Mouse (Mus musculus): Measurements from ENCODE around the gene Gm1553. TPM values are rescaled to one million over a fixed set of nuclear protein-coding genes. Genes with fewer than 3 reads are reported as not detected.

Gene Gm1553
- polyA plus RNA-seq (2012; rRNA removed), result not detected in 2 replicates

DNA sequence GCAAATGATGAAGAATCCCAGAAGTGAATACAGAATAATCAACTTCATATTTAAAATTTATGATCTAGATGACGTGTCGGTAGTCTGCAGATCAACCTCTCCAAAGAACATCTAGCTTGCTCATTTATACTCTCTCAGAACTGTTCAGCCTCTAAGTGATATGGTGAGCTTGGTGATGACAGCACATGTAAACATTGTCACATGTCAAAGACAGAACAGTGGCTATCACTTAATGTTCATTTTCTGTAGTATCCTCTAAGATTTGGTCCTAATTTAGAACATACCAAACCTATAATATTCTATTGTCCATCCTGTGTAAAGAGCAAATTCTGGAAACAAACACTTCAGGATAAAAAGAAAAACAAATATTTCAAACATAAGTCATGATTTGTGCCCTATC, at the start of gene Gm1553:
Gene Gm1553, minus strand, starts transcription at position 101 of the 400 bp plus-strand sequence.
- H3K4me1 ChIP-seq (ENCODE audit: control insufficient read depth, insufficient read depth, low read length), result no peaks in the 10 kb centered on the region
- H3K27ac ChIP-seq (ENCODE audit: insufficient read depth, low read length), result no peak within 1 kb of the TSS
- no peak within 1 kb of the TSS for H3K4me3 ChIP-seq (replicated peaks; ENCODE audit: insufficient read depth, low read depth, low read length)
- H3K27me3 ChIP-seq (ENCODE audit: control insufficient read depth, insufficient read depth, low read length), result no peaks in the 10 kb centered on the region
- 89% methylated on average over 2 of the region's 2 CpGs for WGBS
- DNase-seq, result no peak
- no peak for TF ChIP-seq CTCF (IDR thresholded peaks at IDR 0.05; ENCODE audit: borderline replicate concordance, insufficient read depth, low read depth, low read length)
- TF ChIP-seq POLR2A (IDR thresholded peaks at IDR 0.05; ENCODE audit: borderline replicate concordance, insufficient read depth, low read length), result no peak

Other genes starting within 250 kb of the Gm1553 start
- gene 4932415D10Rik, start 176.0 kb downstream of the Gm1553 start, polyA plus RNA-seq (2012; rRNA removed), result not detected in 2 replicates
- gene Gm4924, start 138.4 kb downstream of the Gm1553 start, polyA plus RNA-seq (2012; rRNA removed), result 5.4 and 7.4 TPM in 2 replicates
- gene 1190007I07Rik, start 130.6 kb upstream of the Gm1553 start, polyA plus RNA-seq (2012; rRNA removed), result 34.6 and 39.1 TPM in 2 replicates
- 59.1 and 59.6 TPM in 2 replicates for gene Tdg, start 137.2 kb upstream of the Gm1553 start, polyA plus RNA-seq (2012; rRNA removed)
- gene Glt8d2, start 198.0 kb upstream of the Gm1553 start, polyA plus RNA-seq (2012; rRNA removed), result 1.1 TPM in 2 replicates
- 32.5 and 34.0 TPM in 2 replicates for gene Hcfc2, start 203.5 kb upstream of the Gm1553 start, polyA plus RNA-seq (2012; rRNA removed)